Mouse (Mus musculus): ENCODE data around the gene Gabra2. TPM values are rescaled to one million over a fixed set of nuclear protein-coding genes. Genes with fewer than 3 reads are reported as not detected.

The Gabra2 gene
- polyA plus RNA-seq, 1 experiment from 2014 or later, result 1.5 TPM

GRCm38 (mm10) chr5:71061696-71062095, 34.0 kb downstream of the Gabra2 start:
- H3K4me1 ChIP-seq, result no peaks in the 10 kb centered on the region
- no peaks in the 10 kb centered on the region for H3K36me3 ChIP-seq
- 71% methylated on average over 3 of the region's 3 CpGs for WGBS
- no peak overlapping the region for H3K27ac ChIP-seq (replicated peaks)
- no peak overlapping the region for H3K9ac ChIP-seq
- ATAC-seq (ENCODE audit: insufficient number of reproducible peaks, low FRiP score, low TSS enrichment, low read depth), result no peak
- H3K9me3 ChIP-seq (replicated peaks), result no peaks in the 10 kb centered on the region
- H3K4me3 ChIP-seq (replicated peaks), result no peak overlapping the region
- H3K4me2 ChIP-seq (replicated peaks), result no peak overlapping the region
- no peaks in the 10 kb centered on the region for H3K27me3 ChIP-seq

GRCm38 (mm10) chr5:71058047-71058446, 37.6 kb downstream of the Gabra2 start:
- 59% methylated on average over 7 of the region's 7 CpGs for WGBS
- H3K9ac ChIP-seq, result no peak overlapping the region
- H3K4me1 ChIP-seq, result no peaks in the 10 kb centered on the region
- no peaks in the 10 kb centered on the region for H3K9me3 ChIP-seq (replicated peaks)
- H3K36me3 ChIP-seq, result no peaks in the 10 kb centered on the region
- H3K27me3 ChIP-seq, result no peaks in the 10 kb centered on the region
- H3K4me2 ChIP-seq (replicated peaks), result no peak overlapping the region
- no peak overlapping the region for H3K4me3 ChIP-seq (replicated peaks)
- ATAC-seq (ENCODE audit: insufficient number of reproducible peaks, low FRiP score, low TSS enrichment, low read depth), result no peak
- no peak overlapping the region for H3K27ac ChIP-seq (replicated peaks)

GRCm38 (mm10) chr5:71037352-71037751, 58.3 kb downstream of the Gabra2 start:
- Histone ChIP-seq H3K9ac (no peak overlapping the region), H3K4me1 (no peaks in the 10 kb centered on the region), H3K4me2 (replicated peaks) (no peak overlapping the region), H3K27ac (replicated peaks) (no peak overlapping the region), H3K27me3 (no peaks in the 10 kb centered on the region), H3K9me3 (replicated peaks) (no peaks in the 10 kb centered on the region), H3K4me3 (replicated peaks) (no peak overlapping the region), H3K36me3 (no peaks in the 10 kb centered on the region)
- ATAC-seq (ENCODE audit: insufficient number of reproducible peaks, low FRiP score, low TSS enrichment, low read depth), result no peak
- WGBS, result 72% methylated on average over 3 of the region's 3 CpGs

GRCm38 (mm10) chr5:71025956-71026355, 69.7 kb downstream of the Gabra2 start:
- WGBS, result 81% methylated on average over 4 of the region's 4 CpGs
- no peaks in the 10 kb centered on the region for H3K27me3 ChIP-seq
- H3K4me2 ChIP-seq (replicated peaks), result no peak overlapping the region
- H3K27ac ChIP-seq (replicated peaks), result no peak overlapping the region
- H3K9ac ChIP-seq, result no peak overlapping the region
- H3K4me3 ChIP-seq (replicated peaks), result no peak overlapping the region
- H3K36me3 ChIP-seq, result no peaks in the 10 kb centered on the region
- ATAC-seq (ENCODE audit: insufficient number of reproducible peaks, low FRiP score, low TSS enrichment, low read depth), result no peak
- H3K4me1 ChIP-seq, result no peaks in the 10 kb centered on the region
- no peaks in the 10 kb centered on the region for H3K9me3 ChIP-seq (replicated peaks)

GRCm38 (mm10) chr5:71011751-71012150, 83.9 kb downstream of the Gabra2 start:
- Histone ChIP-seq H3K9ac (no peak overlapping the region), H3K27me3 (no peaks in the 10 kb centered on the region), H3K4me3 (replicated peaks) (no peak overlapping the region), H3K27ac (replicated peaks) (no peak overlapping the region), H3K4me1 (no peaks in the 10 kb centered on the region), H3K4me2 (replicated peaks) (no peak overlapping the region), H3K9me3 (replicated peaks) (no peaks in the 10 kb centered on the region), H3K36me3 (no peaks in the 10 kb centered on the region)
- ATAC-seq (ENCODE audit: insufficient number of reproducible peaks, low FRiP score, low TSS enrichment, low read depth), result no peak
- 72% methylated on average over 2 of the region's 2 CpGs for WGBS

- Histone ChIP-seq H3K4me3 (replicated peaks) (no peak overlapping the region), H3K27me3 (no peaks in the 10 kb centered on the region), H3K9me3 (replicated peaks) (no peaks in the 10 kb centered on the region), H3K27ac (replicated peaks) (no peak overlapping the region), H3K4me2 (replicated peaks) (no peak overlapping the region), H3K36me3 (no peaks in the 10 kb centered on the region), H3K4me1 (no peaks in the 10 kb centered on the region), H3K9ac (no peak overlapping the region)
- ATAC-seq (ENCODE audit: insufficient number of reproducible peaks, low FRiP score, low TSS enrichment, low read depth), result no peak
- 42% methylated on average over 2 of the region's 2 CpGs for WGBS
Observed at GRCm38 (mm10) chr5:71011271-71011670, 84.4 kb downstream of the Gabra2 start.

GRCm38 (mm10) chr5:71010797-71011196, 84.9 kb downstream of the Gabra2 start:
- Histone ChIP-seq H3K27ac (replicated peaks) (no peak overlapping the region), H3K4me2 (replicated peaks) (no peak overlapping the region), H3K4me1 (no peaks in the 10 kb centered on the region), H3K36me3 (no peaks in the 10 kb centered on the region), H3K4me3 (replicated peaks) (no peak overlapping the region), H3K9ac (no peak overlapping the region), H3K9me3 (replicated peaks) (no peaks in the 10 kb centered on the region), H3K27me3 (no peaks in the 10 kb centered on the region)
- WGBS, result 89% methylated on average over 3 of the region's 3 CpGs
- ATAC-seq (ENCODE audit: insufficient number of reproducible peaks, low FRiP score, low TSS enrichment, low read depth), result no peak

GRCm38 (mm10) chr5:70995617-70996325, 99.9 kb downstream of the Gabra2 start:
- Histone ChIP-seq H3K4me2 (replicated peaks) (no peak overlapping the region), H3K27ac (replicated peaks) (no peak overlapping the region), H3K4me1 (no peaks in the 10 kb centered on the region), H3K9me3 (replicated peaks) (no peaks in the 10 kb centered on the region), H3K9ac (no peak overlapping the region), H3K4me3 (replicated peaks) (no peak overlapping the region), H3K27me3 (no peaks in the 10 kb centered on the region), H3K36me3 (no peaks in the 10 kb centered on the region)
- WGBS, result 69% methylated on average over 13 of the region's 13 CpGs
- ATAC-seq (ENCODE audit: insufficient number of reproducible peaks, low FRiP score, low TSS enrichment, low read depth), result no peak

GRCm38 (mm10) chr5:70993281-70993680, 102.4 kb downstream of the Gabra2 start:
- Histone ChIP-seq H3K4me2 (replicated peaks) (no peak overlapping the region), H3K27ac (replicated peaks) (no peak overlapping the region), H3K9ac (no peak overlapping the region), H3K9me3 (replicated peaks) (no peaks in the 10 kb centered on the region), H3K4me1 (no peaks in the 10 kb centered on the region), H3K36me3 (no peaks in the 10 kb centered on the region), H3K4me3 (replicated peaks) (no peak overlapping the region), H3K27me3 (no peaks in the 10 kb centered on the region)
- 56% methylated on average over 2 of the region's 2 CpGs for WGBS
- ATAC-seq (ENCODE audit: insufficient number of reproducible peaks, low FRiP score, low TSS enrichment, low read depth), result no peak

GRCm38 (mm10) chr5:70990891-70991290, 104.8 kb downstream of the Gabra2 start:
- H3K4me2 ChIP-seq (replicated peaks), result no peak overlapping the region
- H3K27me3 ChIP-seq, result no peaks in the 10 kb centered on the region
- no peak for ATAC-seq (ENCODE audit: insufficient number of reproducible peaks, low FRiP score, low TSS enrichment, low read depth)
- H3K36me3 ChIP-seq, result no peaks in the 10 kb centered on the region
- no peak overlapping the region for H3K27ac ChIP-seq (replicated peaks)
- H3K9me3 ChIP-seq (replicated peaks), result no peaks in the 10 kb centered on the region
- no peak overlapping the region for H3K4me3 ChIP-seq (replicated peaks)
- no peak overlapping the region for H3K9ac ChIP-seq
- no peaks in the 10 kb centered on the region for H3K4me1 ChIP-seq
- WGBS, result 79% methylated on average over 3 of the region's 3 CpGs
